Mouse (Mus musculus): ENCODE measurements around the gene Timm13. TPM values are rescaled to one million over a fixed set of nuclear protein-coding genes. Genes with fewer than 3 reads are reported as not detected.

The Timm13 gene
- polyA plus RNA-seq, 1 experiment from 2014 or later: 286 TPM

Other genes with a start within 250 kb of the Timm13 start
- 41.7 and 58.2 TPM in 2 replicates for gene Btbd2, start 243.9 kb downstream of the Timm13 start, polyA plus RNA-seq (2015; fragmentation: Nextera tagmentation; extraction: Ambion mirVana)
- gene Mknk2, start 222.9 kb downstream of the Timm13 start, polyA plus RNA-seq (2015; fragmentation: Nextera tagmentation; extraction: Ambion mirVana): 82.1 and 92.8 TPM in 2 replicates
- gene Mob3a, start 199.0 kb downstream of the Timm13 start, polyA plus RNA-seq (2015; fragmentation: Nextera tagmentation; extraction: Ambion mirVana): 29.0 and 33.4 TPM in 2 replicates
- gene Izumo4, start 198.8 kb downstream of the Timm13 start, polyA plus RNA-seq (2015; fragmentation: Nextera tagmentation; extraction: Ambion mirVana): 11.2 and 13.2 TPM in 2 replicates
- gene Ap3d1, start 158.7 kb downstream of the Timm13 start, polyA plus RNA-seq (2015; fragmentation: Nextera tagmentation; extraction: Ambion mirVana): 45.7 and 49.5 TPM in 2 replicates
- gene Dot1l, start 145.8 kb downstream of the Timm13 start, polyA plus RNA-seq (2015; fragmentation: Nextera tagmentation; extraction: Ambion mirVana): 18.8 and 19.2 TPM in 2 replicates
- gene Sf3a2, start 102.8 kb downstream of the Timm13 start, polyA plus RNA-seq (2015; fragmentation: Nextera tagmentation; extraction: Ambion mirVana): 42.3 and 47.7 TPM in 2 replicates
- 79.4 and 83.3 TPM in 2 replicates for gene Plekhj1, start 102.3 kb downstream of the Timm13 start, polyA plus RNA-seq (2015; fragmentation: Nextera tagmentation; extraction: Ambion mirVana)
- gene Amh, start 95.7 kb downstream of the Timm13 start, polyA plus RNA-seq (2015; fragmentation: Nextera tagmentation; extraction: Ambion mirVana): 0.13 and 0.29 TPM in 2 replicates
- gene Jsrp1, start 87.5 kb downstream of the Timm13 start, polyA plus RNA-seq (2015; fragmentation: Nextera tagmentation; extraction: Ambion mirVana): 5.6 and 6.7 TPM in 2 replicates
- 2,111 and 2,265 TPM in 2 replicates for gene Oaz1, start 74.3 kb downstream of the Timm13 start, polyA plus RNA-seq (2015; fragmentation: Nextera tagmentation; extraction: Ambion mirVana)
- 0.39 and 0.84 TPM in 2 replicates for gene Lingo3, start 56.9 kb downstream of the Timm13 start, polyA plus RNA-seq (2015; fragmentation: Nextera tagmentation; extraction: Ambion mirVana)
- gene Lsm7, start 45.8 kb downstream of the Timm13 start, polyA plus RNA-seq (2015; fragmentation: Nextera tagmentation; extraction: Ambion mirVana): 141 and 148 TPM in 2 replicates
- 28.4 and 33.2 TPM in 2 replicates for gene Sppl2b, start 45.7 kb downstream of the Timm13 start, polyA plus RNA-seq (2015; fragmentation: Nextera tagmentation; extraction: Ambion mirVana)
- gene Tmprss9, start 29.1 kb downstream of the Timm13 start, polyA plus RNA-seq (2015; fragmentation: Nextera tagmentation; extraction: Ambion mirVana): not detected in 2 replicates
- gene Lmnb2, start 17.3 kb upstream of the Timm13 start, polyA plus RNA-seq (2015; fragmentation: Nextera tagmentation; extraction: Ambion mirVana): 27.5 and 30.0 TPM in 2 replicates
- 33.6 and 34.3 TPM in 2 replicates for gene Gadd45b, start 29.1 kb upstream of the Timm13 start, polyA plus RNA-seq (2015; fragmentation: Nextera tagmentation; extraction: Ambion mirVana)
- 1.4 TPM in 2 replicates for gene Gng7, start 114.0 kb upstream of the Timm13 start, polyA plus RNA-seq (2015; fragmentation: Nextera tagmentation; extraction: Ambion mirVana)
- gene Diras1, start 124.7 kb upstream of the Timm13 start, polyA plus RNA-seq (2015; fragmentation: Nextera tagmentation; extraction: Ambion mirVana): 0.06 and 0.09 TPM in 2 replicates
- 9.6 and 10.8 TPM in 2 replicates for gene Slc39a3, start 136.5 kb upstream of the Timm13 start, polyA plus RNA-seq (2015; fragmentation: Nextera tagmentation; extraction: Ambion mirVana)
- gene Sgta, start 159.2 kb upstream of the Timm13 start, polyA plus RNA-seq (2015; fragmentation: Nextera tagmentation; extraction: Ambion mirVana): 166 and 174 TPM in 2 replicates
- 29.8 and 31.4 TPM in 2 replicates for gene Thop1, start 169.1 kb upstream of the Timm13 start, polyA plus RNA-seq (2015; fragmentation: Nextera tagmentation; extraction: Ambion mirVana)
- 0.70 and 1.00 TPM in 2 replicates for gene Creb3l3, start 197.9 kb upstream of the Timm13 start, polyA plus RNA-seq (2015; fragmentation: Nextera tagmentation; extraction: Ambion mirVana)
- gene Map2k2, start 204.9 kb upstream of the Timm13 start, polyA plus RNA-seq (2015; fragmentation: Nextera tagmentation; extraction: Ambion mirVana): 143 and 152 TPM in 2 replicates
- 25.5 and 30.1 TPM in 2 replicates for gene Zbtb7a, start 234.3 kb upstream of the Timm13 start, polyA plus RNA-seq (2015; fragmentation: Nextera tagmentation; extraction: Ambion mirVana)

All from heart, embryonic 16.5 days (tissue).